Comparison of ENCODE assay signal across 20 mouse cellular contexts in the genomic region with DNA sequence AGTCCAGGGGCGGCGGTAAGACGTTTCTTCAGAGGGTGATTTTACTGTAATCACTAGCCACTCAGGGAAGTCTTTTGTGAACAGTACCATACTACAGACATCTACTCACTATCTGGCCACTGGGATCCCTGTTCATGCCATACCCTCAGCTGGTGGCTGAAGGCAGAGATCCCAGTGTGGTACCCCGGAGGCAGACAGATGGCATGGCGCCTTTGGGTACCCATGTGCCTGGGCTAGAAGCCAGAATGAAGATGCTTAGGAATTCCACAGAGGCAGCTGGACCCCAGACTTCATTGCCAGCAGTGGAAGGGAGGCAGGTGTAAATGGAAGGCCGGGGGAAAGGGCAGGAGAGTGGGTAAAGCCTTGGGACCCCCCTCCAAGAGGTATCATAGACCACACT. TPM values are rescaled to one million over a fixed set of nuclear protein-coding genes. Genes with fewer than 3 reads are reported as not detected.
DNase-seq lines count a peak whose midpoint lies in the region; ATAC-seq and TF ChIP-seq lines count a peak whose summit lies in the region.
"Had no signal": no experiment of that assay in that cellular context is flagged by ENCODE, and none has a peak within 500 bp of the region (broad histone marks: within the 10 kb centered on the region; RNA-seq: fewer than 3 reads in every experiment).

No protein-coding gene starts in this region.

- H3K36me3 ChIP-seq in hindbrain, embryonic 10.5 days, result no peaks in the 10 kb centered on the region
- no peaks in the 10 kb centered on the region for H3K36me3 ChIP-seq in hindbrain, embryonic 11.5 days (ENCODE audit: control insufficient read depth, insufficient read depth, low read length)
- H3K36me3 ChIP-seq in hindbrain, embryonic 13.5 days, result no peaks in the 10 kb centered on the region
- no peaks in the 10 kb centered on the region for H3K36me3 ChIP-seq in midbrain, embryonic 16.5 days (ENCODE audit: control insufficient read depth, insufficient read depth, low read length)
- H3K36me3 ChIP-seq: embryonic facial prominence, embryonic 15.5 days; limb, embryonic 12.5 days had no signal

- peaks cover 26% of the 10 kb centered on the region for H3K27me3 ChIP-seq in hindbrain, embryonic 10.5 days (ENCODE audit: insufficient read depth, poor library complexity, severe bottlenecking)
- no peaks in the 10 kb centered on the region; the same call in 1 of the 2 replicates for H3K27me3 ChIP-seq in hindbrain, embryonic 11.5 days (ENCODE audit: control insufficient read depth, insufficient read depth, low read length)
- H3K27me3 ChIP-seq in hindbrain, embryonic 13.5 days, result peaks cover 34% of the 10 kb centered on the region
- H3K27me3 ChIP-seq in midbrain, embryonic 16.5 days (ENCODE audit: control insufficient read depth, insufficient read depth, low read depth, low read length), result no peaks in the 10 kb centered on the region
- H3K27me3 ChIP-seq: embryonic facial prominence, embryonic 15.5 days; limb, embryonic 12.5 days had no signal

- no peaks in the 10 kb centered on the region for H3K9me3 ChIP-seq in hindbrain, embryonic 10.5 days
- H3K9me3 ChIP-seq in hindbrain, embryonic 11.5 days (ENCODE audit: control insufficient read depth, low read length), result no peaks in the 10 kb centered on the region
- no peaks in the 10 kb centered on the region; the same call in 1 of the 2 replicates for H3K9me3 ChIP-seq in hindbrain, embryonic 13.5 days
- H3K9me3 ChIP-seq in midbrain, embryonic 16.5 days (replicated peaks; ENCODE audit: control insufficient read depth, low read length, poor library complexity, severe bottlenecking), result no peaks in the 10 kb centered on the region
- H3K9me3 ChIP-seq: embryonic facial prominence, embryonic 15.5 days; limb, embryonic 12.5 days had no signal

- TF ChIP-seq CTCF in brain, embryonic 14.5 days (IDR thresholded peaks at IDR 0.05; ENCODE audit: borderline replicate concordance, extremely low read depth, insufficient read depth, insufficient read length), result no peak

- H3K27ac ChIP-seq in hindbrain, embryonic 10.5 days, result peak overlapping the region; percentile 50
- H3K27ac ChIP-seq in hindbrain, embryonic 11.5 days (ENCODE audit: low read depth, low read length), result no peak overlapping the region
- H3K27ac ChIP-seq in hindbrain, embryonic 13.5 days, result peak overlapping the region; percentile 89
- peak overlapping the region; percentile 90 for H3K27ac ChIP-seq in midbrain, embryonic 16.5 days (ENCODE audit: low read length)
- H3K27ac ChIP-seq: embryonic facial prominence, embryonic 15.5 days; limb, embryonic 12.5 days; liver, embryonic 14.5 days had no signal

- no peak for DNase-seq in hindbrain, embryonic 10.5 days (ENCODE audit: low spot score)
- DNase-seq in hindbrain, embryonic 11.5 days (ENCODE audit: low spot score), result no peak
- DNase-seq in brain, embryonic 14.5 days (ENCODE audit: low read depth), result peak; percentile 64
- no peak for DNase-seq in right cerebral cortex, adult 18-20 months
- DNase-seq in urinary bladder, adult 2 months (ENCODE audit: low spot score), result no peak
- DNase-seq: adrenal gland, adult 2 months; B cell, adult 2 months; cerebellum, adult 8-10 months; gastrocnemius, postnatal 14 days; kidney, adult 11 months; kidney, postnatal 14 days; layer of hippocampus, adult 9-11 months; thymus, postnatal 25 days had no signal

- no peak for TF ChIP-seq POLR2A in brain, embryonic 14.5 days (IDR thresholded peaks at IDR 0.05; ENCODE audit: borderline replicate concordance, extremely low read depth, insufficient read depth, insufficient read length, poor library complexity, severe bottlenecking)

- no peak overlapping the region for H3K4me2 ChIP-seq in hindbrain, embryonic 11.5 days (replicated peaks; ENCODE audit: low read depth, low read length)
- no peak overlapping the region for H3K4me2 ChIP-seq in hindbrain, embryonic 13.5 days
- H3K4me2 ChIP-seq in midbrain, embryonic 16.5 days (ENCODE audit: low read length), result no peak overlapping the region
- H3K4me2 ChIP-seq: embryonic facial prominence, embryonic 15.5 days; heart, embryonic 11.5 days; limb, embryonic 12.5 days had no signal

- peaks cover 32% of the 10 kb centered on the region for H3K4me1 ChIP-seq in hindbrain, embryonic 10.5 days (replicated peaks)
- H3K4me1 ChIP-seq in hindbrain, embryonic 11.5 days (replicated peaks; ENCODE audit: control insufficient read depth, insufficient read depth, low read length), result peaks cover 2% of the 10 kb centered on the region; the same call in 1 of the 2 replicates
- H3K4me1 ChIP-seq in hindbrain, embryonic 13.5 days (replicated peaks), result peaks cover 32% of the 10 kb centered on the region
- H3K4me1 ChIP-seq in midbrain, embryonic 16.5 days (ENCODE audit: control insufficient read depth, insufficient read depth, low read length), result peaks cover 28% of the 10 kb centered on the region

- H3K9ac ChIP-seq in hindbrain, embryonic 11.5 days (ENCODE audit: low read depth, low read length), result no peak overlapping the region
- H3K9ac ChIP-seq in hindbrain, embryonic 13.5 days, result no peak overlapping the region
- H3K9ac ChIP-seq in midbrain, embryonic 16.5 days (ENCODE audit: low read depth, low read length), result no peak overlapping the region
- H3K9ac ChIP-seq: embryonic facial prominence, embryonic 15.5 days; limb, embryonic 12.5 days; liver, embryonic 14.5 days had no signal

- no peak for ATAC-seq in hindbrain, embryonic 11.5 days (ENCODE audit: low FRiP score)
- ATAC-seq in hindbrain, embryonic 13.5 days (ENCODE audit: low FRiP score), result peak; percentile 12; the same call in 1 of the 2 replicates
- ATAC-seq in midbrain, embryonic 16.5 days, result 0 out of 2 replicates have a peak, but pooled peaks have one; percentile 1
- ATAC-seq: lung, postnatal 0 days had no signal

- 87% methylated on average over 6 of the region's 6 CpGs for WGBS in hindbrain, embryonic 10.5 days
- 92% methylated on average over 6 of the region's 6 CpGs for WGBS in hindbrain, embryonic 11.5 days
- WGBS in hindbrain, embryonic 13.5 days, result 72% methylated on average over 6 of the region's 6 CpGs
- 62% methylated on average over 6 of the region's 6 CpGs for WGBS in midbrain, embryonic 16.5 days

- no peak overlapping the region for H3K4me3 ChIP-seq in hindbrain, embryonic 10.5 days
- H3K4me3 ChIP-seq in hindbrain, embryonic 11.5 days (ENCODE audit: low read depth, low read length), result no peak overlapping the region
- H3K4me3 ChIP-seq in hindbrain, embryonic 13.5 days, result no peak overlapping the region
- H3K4me3 ChIP-seq in midbrain, embryonic 16.5 days (ENCODE audit: low read depth, low read length), result no peak overlapping the region
- H3K4me3 ChIP-seq: embryonic facial prominence, embryonic 15.5 days; limb, embryonic 12.5 days had no signal

RNA-seq across cellular contexts. Expression of a gene that starts 49.0 kb away (rescaled TPM):
- polyA plus RNA-seq in hindbrain, embryonic 10.5 days (2016; fragmentation: Nextera tagmentation; extraction: Ambion mirVana), result 133 TPM in 2 replicates
- 151 and 163 TPM in 2 replicates for polyA plus RNA-seq in hindbrain, embryonic 11.5 days (2014; fragmentation: Nextera tagmentation; extraction: Ambion mirVana)
- 53.5 and 63.4 TPM in 2 replicates for polyA plus RNA-seq in brain, embryonic 14.5 days (2012; rRNA removed)
- polyA plus RNA-seq in hindbrain, embryonic 13.5 days (2015; fragmentation: Nextera tagmentation; extraction: Ambion mirVana), result 72.6 and 80.1 TPM in 2 replicates
- polyA plus RNA-seq in midbrain, embryonic 16.5 days (2015; fragmentation: Nextera tagmentation; extraction: Ambion mirVana), result 46.3 and 57.8 TPM in 2 replicates
- polyA plus RNA-seq in urinary bladder, adult 2 months (2012; rRNA removed), result 60.4 and 62.0 TPM in 2 replicates
